Mouse (Mus musculus) lung, postnatal 0 days (tissue): Measurements from ENCODE around the gene Rfx5.

Source experiments
- CTCF ChIP-seq: IDR thresholded peaks from 2 replicates; pipeline ENCODE4 v1.5.1; 2016; ENCODE audit warnings: antibody characterized with exemption, mild to moderate bottlenecking
- EP300 ChIP-seq: IDR thresholded peaks from 2 replicates; pipeline ENCODE4 v1.6.1; 2016; ENCODE audit warnings: antibody characterized with exemption, mild to moderate bottlenecking, control low read depth

GRCm38 (mm10) chr3:94911050-94911693, 42.7 kb upstream of the Rfx5 start:
- no peak for TF ChIP-seq CTCF
- TF ChIP-seq EP300: peak; percentile 97
